Mouse (Mus musculus) left cerebral cortex, adult 9 months (tissue): Measurements from ENCODE around the gene Smoc2.

Experiments
- DNase-seq, 2 experiments: peaks; one replicate each; pipeline ENCODE4 v3.0.0; 2022; ENCODE audit warnings: low spot score in 2 of 2

Smoc2 gene

DNA sequence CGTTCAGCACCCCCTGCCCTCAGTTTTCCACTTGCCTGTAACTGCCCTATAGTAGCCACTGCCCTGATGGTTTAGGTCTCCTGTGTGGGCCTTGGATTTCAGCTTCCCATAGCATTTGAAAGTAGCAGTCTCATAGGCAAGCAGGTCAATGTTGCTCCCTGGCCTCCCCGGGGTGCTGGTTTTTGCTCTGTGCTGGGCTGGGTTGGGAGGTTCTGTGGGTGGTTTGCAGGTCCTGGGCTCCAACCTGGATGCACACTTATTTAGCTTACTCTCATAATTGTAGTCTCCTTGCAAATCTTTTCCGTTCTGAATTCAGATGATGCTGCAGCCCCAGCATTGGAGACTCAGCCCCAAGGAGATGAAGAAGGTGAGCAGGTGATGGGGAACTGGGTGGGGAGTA is 67.6 kb downstream of the Smoc2 start:
- DNase-seq, result no peak

DNA sequence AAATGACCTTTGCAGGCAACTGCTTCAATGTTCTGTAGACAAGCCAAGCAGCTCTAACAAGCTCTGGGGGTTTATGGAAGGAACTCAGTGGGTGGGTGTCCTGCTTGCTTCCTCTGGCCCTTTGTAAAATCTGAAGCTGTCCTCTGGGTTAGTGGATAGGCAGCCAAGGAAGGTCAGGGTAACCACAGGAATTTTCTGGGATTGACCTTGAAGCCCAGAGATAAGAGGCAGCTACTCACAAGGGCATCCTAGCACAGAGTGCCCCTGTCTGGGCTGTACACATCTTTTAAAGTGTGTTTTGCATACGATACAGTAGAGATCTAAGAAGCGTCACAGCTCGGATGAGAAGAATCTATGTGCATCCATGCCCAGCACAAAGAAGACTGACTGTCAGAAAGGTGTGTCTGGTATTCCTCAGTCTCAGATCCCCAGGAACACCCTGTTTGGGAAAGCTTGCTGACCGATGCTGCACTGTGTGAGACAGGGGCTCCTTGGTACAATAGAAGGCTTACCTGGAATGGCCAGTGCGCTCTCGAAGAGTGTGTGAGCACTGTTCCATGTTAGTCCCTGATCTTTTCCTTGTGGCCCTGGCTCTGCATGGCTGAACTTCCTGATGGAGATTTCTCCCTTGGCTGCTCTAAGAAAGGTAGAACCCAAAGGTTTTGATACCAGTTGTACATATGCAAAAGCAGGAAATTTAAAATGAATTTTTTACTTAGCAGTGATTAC is 69.9 kb downstream of the Smoc2 start:
- DNase-seq, result no peak

DNA sequence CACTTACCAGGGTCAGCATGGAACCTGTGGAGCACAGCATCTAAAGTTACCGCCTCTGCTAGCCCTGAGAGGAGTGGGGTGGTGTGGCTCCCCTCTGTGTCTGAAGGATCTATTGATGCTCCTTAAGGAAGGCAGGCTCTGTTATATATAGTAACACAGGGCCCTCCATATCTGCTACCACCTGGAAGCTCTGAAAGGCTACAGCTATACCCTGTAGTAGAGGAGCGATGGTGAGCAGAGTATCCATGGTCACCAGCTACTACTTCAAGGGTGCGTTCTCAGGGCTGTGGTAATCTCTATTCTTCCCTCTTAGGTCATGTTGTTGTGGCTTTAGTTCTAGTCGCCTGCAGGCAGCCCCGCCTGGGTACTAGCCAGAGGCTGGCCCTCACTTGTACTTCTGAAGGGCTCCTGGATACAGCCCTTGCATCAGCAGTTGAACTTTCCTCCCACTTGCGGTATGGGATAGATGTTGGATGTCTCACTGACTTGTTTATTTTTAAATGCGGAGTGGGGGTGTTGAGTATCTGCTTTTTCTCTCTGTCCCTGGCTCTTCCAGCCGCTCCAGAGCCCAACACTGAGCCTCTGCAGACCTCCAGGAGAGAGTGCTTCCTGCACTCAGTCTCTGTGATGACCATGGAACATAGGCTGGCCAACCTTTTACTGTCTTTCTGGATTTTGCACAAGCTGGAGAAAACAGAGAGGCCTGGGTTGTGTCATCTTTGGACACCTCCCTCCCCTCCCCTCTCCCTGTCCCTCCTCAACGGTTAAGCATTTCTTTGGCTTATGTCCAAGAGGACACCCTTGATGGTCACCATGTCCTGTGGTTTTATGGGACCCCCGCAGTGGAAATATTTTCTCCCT is 74.1 kb downstream of the Smoc2 start:
- no peak for DNase-seq

DNA sequence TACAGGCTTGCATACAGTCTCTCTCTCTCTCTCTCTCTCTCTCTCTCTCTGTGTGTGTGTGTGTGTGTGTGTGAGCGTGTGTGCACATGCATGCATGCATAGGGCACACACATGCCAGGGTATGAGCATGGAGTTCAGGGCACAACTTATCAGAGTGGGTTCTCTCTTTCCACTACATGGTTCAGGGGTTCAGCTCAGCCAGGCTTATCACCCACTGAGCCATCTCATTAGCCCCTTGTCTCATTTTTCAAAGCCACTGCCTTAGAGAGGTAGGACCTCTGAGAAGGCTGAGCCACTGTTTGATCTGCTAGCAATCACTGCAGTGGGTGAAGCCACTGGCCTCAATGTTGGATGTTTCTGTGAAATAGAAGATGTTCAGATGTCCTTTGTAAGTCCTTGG is 82.2 kb downstream of the Smoc2 start:
- DNase-seq, result no peak

DNA sequence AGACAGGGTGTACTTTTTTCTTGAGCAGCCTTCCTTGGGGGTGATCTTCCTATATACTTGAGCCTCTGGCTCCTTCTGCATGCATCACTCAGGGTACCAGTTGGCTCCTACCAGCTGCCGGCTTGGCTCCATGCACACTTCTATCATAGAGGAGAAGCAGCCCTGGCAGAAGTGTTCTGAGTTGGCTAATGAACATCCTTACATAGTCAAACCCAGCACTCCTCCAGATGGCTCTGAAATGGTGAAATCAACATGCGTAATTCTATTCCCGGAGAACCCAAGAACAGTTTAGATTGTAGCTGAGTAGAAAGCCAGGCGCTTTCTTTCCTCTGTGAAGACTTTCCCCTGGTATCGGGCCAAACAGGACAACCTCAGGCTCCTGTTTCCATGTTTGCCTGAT is 91.2 kb downstream of the Smoc2 start:
- peak; percentile 42 to 77 for DNase-seq

DNA sequence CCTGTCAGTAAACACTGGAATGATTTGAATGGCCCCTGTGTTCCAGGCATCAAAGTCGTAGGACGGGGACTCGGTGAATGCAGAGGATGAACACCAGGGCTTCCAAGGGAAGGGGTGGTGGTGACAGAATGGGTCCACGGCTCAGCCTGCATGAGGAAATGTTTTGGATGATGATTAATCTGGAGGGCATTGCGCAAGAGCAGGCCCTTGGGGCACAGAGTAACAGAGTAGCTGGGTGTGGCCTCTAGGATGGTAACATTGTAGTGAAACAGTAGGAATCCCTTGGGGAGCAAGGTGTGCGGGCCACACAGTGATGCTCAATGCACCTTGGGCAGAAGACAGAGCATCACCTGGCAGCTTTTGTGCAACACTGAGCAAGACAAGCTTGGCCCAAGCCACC is 92.3 kb downstream of the Smoc2 start:
- no peak for DNase-seq

DNA sequence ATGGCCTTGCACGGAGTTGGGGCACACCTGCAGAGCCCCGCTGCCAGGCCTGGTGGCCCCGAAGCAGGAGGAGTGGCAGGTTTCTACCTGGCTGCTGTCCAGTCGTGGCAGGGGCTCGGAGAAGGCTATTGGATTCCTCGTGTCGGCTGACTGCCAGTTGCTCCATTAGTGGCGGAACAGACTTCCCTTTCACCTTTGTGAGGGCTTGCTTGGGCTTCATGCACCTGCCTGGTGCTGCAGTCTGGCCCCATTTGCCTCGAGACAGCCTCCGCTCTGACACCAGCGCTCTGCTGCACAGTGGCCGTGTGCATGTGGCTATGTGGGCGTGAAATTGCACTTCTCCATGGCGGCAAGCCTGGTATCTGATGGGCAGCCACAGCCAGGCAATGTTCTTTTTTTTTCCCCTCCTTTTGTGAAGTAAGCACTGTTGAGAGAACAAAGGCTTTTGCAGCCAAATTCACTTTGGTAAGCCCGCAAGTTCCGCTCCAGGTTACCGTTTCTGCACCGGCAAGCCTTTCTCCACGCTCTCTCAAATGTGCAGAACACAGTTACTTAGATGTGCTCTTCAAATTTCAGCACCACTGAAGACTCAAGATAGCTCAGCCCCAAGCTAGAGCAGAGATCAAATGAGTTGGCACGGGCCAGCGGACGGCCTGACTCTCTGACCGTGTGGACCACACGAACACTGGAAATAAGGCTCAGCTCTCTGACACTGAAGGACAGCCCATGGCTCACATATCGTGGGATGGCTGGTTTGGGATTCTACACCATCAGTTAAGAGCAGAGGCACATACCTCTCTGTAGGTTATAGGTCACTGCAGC is 93.2 kb downstream of the Smoc2 start:
- DNase-seq, result peak; percentile 22 to 28

DNA sequence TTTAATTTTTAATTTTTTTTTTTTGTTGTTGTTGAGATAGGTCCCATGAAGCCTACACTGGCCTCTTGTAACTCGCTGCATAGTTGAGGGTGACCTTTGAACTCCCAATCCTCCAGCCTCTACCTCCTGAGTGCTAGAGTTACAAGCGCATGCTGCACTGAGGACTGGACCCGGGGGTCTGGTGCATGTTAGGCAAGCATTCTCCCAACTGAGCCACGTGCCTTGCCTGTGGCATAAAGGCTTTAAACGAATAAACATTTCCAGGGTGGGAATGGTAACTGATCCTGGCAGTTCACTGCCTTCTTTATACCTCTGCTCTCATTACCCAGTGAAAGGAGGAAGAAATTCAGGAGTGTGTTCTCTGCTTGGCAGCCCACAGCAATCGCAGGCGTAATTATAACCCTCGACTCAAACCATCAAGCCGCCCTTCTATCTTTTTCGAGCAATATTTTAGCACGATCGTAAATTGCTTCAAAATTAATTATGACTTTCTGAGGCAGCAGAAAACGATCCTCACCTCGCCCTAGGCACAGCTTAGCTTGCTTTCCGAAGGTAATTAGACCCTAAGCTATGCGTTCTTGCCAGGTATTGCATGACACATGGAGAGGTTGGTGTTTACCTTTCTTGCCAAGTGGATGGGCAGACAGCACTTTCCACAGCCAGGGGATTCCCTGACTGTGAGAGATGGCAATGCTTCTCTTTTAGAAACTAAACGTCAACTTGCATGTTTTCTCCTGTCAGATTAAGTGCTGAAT is 99.6 kb downstream of the Smoc2 start:
- DNase-seq, result no peak

DNA sequence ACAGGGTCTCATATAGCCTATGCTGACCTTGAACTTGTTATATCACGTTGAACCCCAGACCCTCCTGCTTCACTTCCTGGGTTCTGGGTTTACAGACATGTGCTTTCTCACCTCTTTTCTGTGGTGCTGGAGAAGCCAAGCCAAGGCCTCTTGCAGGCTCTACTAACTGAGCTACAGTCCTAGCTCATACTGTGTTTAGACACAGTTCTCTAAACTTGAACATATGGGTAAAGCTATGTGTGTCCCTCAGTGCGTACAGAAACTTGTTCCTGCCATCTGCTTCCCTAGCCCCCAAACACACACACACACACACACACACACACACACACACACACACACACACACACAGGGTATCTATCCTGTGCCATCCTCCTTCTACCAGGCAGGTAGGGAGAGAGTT is 100.2 kb downstream of the Smoc2 start:
- DNase-seq, result no peak

DNA sequence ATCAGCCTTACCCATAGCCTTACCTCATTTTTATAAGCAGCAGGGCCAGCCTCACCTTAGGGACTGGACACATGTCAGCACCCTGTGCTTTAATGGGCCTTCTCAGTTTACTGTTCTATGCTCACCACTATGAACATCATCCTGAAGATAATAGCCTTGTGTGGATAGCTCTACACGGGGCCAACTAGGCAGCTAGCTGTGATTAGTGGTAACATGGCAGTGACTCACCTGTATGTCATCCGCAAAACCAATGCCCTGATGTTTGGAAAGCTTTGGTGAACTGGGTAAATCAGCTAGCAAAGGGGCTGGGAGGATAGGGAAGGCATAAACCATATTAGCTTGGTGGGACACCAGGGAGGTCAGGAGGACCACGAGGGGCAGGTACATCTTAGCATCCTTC is 100.7 kb downstream of the Smoc2 start:
- no peak for DNase-seq

DNA sequence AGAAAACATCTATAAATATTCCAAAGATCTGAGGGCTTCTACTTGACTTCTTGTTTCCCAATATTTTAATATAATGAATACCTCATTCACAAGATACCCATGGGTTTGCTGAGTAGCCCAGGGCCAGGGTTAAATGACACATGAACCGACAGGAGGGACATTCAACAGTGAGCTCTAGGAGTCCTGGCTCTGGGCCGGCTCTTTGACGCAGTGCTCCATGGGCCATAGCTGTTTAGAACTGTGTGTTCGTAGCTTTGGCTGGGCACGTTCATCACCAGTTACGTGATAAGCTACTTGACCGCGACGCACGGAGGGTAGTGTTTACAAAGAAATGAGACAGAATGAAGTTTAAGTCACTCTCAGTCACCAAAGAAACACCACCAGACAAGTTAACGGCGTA is 101.2 kb downstream of the Smoc2 start:
- no peak for DNase-seq

DNA sequence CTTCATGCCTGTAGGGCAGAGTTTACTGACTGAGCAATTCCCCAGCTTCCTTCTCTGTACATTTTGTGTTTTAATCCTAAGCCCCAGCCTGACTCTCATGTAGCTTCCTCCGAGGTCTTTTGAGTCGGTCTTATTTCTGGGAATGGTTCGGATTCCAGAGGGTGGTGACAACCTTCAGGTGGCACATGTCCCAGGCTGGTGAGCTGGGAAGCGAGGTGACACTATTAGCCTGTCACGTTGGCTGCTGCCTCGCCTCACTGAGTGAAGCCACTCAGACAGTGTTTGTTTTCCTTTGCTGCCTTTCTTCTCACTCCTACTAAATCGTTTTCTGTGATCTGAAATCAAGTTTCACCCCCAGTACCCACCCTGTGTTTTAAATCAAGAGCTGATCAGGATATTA is 102.2 kb downstream of the Smoc2 start:
- DNase-seq, result no peak

DNA sequence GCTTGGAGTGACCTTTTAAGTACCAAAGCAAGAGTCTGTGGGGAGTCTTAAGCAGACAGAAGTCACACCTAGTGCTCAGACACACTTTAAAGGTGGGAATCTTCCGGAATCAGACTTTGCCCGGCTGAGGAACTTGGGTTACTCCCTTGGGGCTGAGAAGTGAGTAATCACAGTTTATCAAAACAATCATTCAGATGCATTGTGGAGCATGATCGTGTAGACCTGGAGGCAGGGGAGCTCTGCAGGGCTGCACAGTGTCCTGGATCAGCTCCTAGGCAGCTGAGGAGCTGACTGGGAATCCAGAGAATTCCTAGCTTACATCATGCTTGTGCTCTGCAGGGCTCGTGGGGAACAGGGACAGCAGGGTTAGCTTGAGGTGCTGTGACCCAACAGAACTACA is 104.7 kb downstream of the Smoc2 start:
- no peak for DNase-seq

DNA sequence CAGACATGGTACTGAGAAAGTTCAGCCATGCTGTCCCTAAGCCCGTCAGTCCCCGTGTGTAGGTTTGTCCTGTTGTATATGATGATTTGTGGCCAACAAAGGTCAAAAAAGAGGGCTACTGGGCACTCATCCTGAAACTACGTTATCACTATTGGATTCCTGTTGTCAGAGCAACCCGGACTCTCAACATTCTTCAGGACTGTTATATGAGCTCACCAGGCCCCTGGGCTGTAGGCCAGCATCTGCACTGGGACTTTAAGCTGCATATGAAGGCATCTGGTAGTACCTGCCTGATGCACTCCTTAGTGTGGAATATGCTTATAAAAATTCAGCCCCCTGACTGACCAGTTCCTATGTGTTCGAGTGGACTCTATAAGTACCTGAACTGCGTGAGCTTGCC is 105.7 kb downstream of the Smoc2 start:
- DNase-seq, result no peak

DNA sequence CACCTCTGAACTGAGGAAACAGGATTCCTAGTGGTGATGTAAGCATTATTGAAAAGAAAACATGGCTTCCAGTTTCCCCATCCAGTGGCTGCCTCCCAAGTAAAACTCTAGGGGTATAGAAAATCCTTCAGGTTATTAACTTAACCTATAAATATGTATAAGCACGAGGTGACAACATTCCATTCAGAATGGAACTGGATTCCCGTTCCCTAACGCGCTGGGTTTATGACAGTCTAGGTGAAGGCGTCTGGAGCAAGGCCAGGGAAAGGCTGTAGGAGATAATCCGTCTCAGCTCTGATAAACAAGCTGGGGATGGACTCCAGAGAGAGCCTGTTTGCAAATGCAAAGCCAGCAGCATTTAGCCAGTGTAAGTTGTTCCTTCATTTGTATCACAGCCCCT is 108.0 kb downstream of the Smoc2 start:
- no peak for DNase-seq

DNA sequence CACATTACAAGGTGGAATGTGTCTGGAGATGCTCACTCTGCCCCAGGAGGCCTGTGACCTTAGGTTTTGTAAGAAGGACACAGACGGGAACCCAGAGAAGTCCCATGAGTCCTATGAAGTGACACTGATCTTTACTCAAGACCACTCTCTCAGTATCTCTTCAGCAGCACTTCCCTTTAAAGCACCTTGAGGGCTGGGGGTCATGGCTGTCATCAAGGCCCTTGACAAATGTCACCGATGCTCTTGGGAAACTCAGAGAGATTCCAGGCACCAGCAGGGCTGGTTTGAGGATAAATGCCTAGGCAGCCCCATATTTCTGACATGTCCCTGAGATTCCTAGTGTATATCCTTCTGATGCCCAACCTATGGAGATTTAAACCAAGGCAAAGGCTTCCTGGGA is 113.1 kb downstream of the Smoc2 start:
- no peak for DNase-seq

DNA sequence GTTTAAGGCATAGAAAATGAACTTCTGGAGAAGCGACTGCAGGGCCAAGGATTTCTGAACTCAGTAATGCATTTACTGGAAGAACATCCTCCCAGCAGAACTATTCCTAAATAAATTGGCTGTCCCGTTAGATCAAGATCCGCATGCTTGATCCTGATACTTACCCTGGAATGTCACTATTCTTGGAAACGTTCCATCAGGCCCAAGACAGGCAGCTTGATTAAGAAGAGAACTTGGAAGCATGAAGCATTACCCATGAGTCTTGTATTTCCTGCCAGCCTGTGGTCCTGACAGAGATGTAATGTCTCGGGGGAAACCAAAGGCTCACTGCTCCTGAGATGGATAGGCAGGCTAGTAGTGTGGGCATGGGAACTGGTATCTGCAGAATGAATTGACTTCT is 115.6 kb downstream of the Smoc2 start:
- DNase-seq, result no peak

DNA sequence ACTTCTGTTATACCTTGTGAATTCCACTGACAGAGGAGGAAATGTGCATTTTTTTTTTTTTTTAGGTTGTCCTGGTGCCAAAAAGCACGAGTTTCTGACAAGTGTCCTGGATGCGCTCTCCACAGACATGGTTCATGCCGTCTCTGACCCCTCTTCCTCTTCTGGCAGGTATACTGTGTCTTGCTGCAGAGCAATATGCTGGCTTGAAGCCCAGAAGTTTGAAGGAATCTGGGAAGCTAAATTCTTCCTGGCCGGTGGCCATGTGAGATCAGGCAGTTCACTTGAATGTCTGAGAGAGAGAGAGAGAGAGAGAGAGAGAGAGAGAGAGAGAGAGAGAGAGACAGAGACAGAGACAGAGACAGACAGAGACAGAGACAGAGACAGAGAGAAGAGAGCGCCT is 118.2 kb downstream of the Smoc2 start:
- no peak for DNase-seq

DNA sequence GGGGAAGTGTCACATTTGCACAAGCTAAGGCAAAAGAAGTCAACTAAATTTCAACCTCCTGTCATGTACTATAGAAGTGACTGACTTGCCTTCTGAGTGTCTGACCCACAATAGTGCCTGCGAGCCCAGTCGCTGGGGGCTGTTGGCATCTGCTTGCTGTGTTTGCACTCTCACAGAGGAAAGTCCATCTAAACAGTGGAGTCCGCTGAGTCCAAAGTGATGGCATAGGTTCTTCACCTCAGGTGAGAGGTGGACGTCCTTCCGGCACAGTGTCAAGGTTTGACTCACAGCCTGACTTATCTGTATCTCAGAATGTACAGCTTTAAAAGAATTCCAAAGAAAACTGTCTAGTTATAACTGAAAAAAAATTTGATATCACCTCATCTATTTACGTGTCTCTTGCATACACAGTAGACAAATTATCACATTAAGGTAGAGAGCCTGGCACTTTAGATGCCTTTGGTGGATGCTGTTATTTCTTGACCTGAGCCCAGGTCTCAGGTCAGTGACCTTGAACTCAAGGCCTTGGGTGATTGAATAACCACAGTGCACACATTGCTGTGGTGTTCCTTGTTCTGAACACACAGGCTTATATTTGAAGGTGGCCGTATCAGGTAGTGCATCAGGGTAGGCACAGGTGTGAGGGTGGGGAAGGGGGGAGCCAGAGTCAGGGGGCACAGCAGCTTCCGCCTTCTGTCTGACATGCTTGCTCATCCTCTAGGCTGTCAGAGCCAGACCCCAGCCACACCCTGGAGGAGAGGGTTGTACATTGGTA is 119.5 kb downstream of the Smoc2 start:
- DNase-seq, result no peak

DNA sequence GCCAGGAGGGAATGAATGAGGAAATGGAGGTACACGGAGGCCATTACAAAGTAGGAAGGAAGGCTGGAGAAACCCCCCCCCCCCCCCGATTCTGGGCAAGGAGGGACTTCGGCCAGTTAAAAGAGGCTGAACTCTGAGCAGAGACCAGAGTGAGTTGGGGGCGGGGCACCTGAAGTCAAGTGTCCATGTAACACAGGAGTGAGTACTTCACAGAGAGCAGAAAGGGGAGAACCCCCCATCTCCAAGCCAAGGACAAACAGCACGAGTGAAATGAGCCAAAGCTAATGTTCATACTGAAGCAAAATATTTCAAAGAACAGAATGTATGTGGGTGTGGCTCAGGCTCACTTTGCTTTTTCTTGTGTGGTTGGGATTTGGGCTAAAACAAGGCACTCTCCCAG is 121.7 kb downstream of the Smoc2 start:
- no peak for DNase-seq

DNA sequence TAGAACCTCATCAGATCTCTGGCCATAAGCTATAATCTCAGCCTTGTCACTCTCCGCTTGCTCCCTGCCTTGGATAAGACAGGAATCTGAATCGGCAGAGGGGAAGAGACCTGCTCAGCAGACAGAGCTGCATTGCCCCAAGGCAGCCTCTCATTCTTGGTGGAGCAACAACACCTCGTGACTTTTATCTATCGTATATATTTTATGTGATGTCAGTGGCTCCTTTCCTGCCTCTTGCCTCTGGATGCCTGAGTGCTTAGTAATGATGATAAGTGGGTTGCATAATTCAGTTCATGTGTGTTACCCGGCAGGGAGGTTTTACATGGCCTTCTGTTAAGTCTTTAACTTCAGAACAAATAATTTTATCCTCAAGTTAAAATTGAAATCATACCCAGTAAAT is 128.6 kb downstream of the Smoc2 start:
- no peak for DNase-seq
